Mouse (Mus musculus): ENCODE measurements at regions not wholly inside any gene's neighbourhood (a gene's known extent, or its start where the extent isn't known, plus 50 kb on each side); places are given as distances from the start of the nearest gene placed in this dataset.

DNA sequence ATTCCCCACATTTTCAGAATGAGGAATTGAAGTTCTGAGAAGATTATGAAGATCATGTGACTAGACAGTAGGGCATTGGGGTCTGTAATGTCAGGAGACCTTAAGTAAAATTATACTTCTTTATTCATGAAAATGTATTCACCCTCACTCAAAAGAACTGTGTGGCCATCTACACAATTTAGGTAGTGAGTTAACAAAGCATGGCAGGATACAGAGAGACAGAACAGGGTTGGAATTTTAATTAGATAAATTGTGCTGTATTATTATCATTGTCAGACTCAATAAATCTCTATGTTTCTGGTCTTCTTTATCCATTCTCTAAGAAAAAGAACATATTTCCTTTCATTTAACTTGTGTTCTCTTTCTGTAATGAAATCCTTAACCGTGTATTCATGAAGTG is 363.5 kb upstream of the Fam98a start:
- Histone ChIP-seq H3K4me2 (ENCODE audit: low read depth, low read length) (no peak overlapping the region), H3K27me3 (ENCODE audit: control insufficient read depth, insufficient read depth, low read depth, low read length) (no peaks in the 10 kb centered on the region), H3K9me3 (ENCODE audit: control insufficient read depth, low read length) (no peaks in the 10 kb centered on the region), H3K36me3 (ENCODE audit: control insufficient read depth, insufficient read depth, low read length) (no peaks in the 10 kb centered on the region), H3K4me3 (ENCODE audit: low read length) (no peak overlapping the region), H3K4me1 (replicated peaks; ENCODE audit: control insufficient read depth, insufficient read depth, low read length) (no peaks in the 10 kb centered on the region), H3K9ac (ENCODE audit: low read length) (no peak overlapping the region), H3K27ac (ENCODE audit: low read length) (no peak overlapping the region)
- ATAC-seq (ENCODE audit: low read depth), result no peak
- 96% methylated on average over 1 of the region's 1 CpGs for WGBS

DNA sequence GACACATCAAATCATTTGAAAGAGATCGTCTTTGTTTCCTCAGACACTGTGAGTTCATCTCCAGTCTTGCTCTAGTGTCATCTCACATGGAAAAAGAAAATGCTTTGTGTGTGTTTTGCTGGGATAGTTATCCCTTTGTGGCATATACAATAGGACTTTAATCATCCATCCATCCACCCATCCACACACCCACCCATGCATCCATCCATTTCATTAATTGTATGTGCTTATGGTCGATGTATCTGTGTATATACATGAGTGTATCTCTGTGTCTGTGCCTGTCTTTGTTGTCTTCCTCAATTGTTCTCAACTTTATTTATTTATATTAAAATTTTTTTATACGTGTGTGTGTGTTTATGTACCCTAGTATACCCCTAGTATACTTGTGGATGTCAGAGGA is 355.3 kb upstream of the Fam98a start:
- no peaks in the 10 kb centered on the region for H3K4me1 ChIP-seq (replicated peaks; ENCODE audit: control insufficient read depth, insufficient read depth, low read length)
- H3K36me3 ChIP-seq (ENCODE audit: control insufficient read depth, insufficient read depth, low read length), result no peaks in the 10 kb centered on the region
- H3K9me3 ChIP-seq (ENCODE audit: control insufficient read depth, low read length), result no peaks in the 10 kb centered on the region
- H3K9ac ChIP-seq (ENCODE audit: low read length), result no peak overlapping the region
- H3K27me3 ChIP-seq (ENCODE audit: control insufficient read depth, insufficient read depth, low read depth, low read length), result no peaks in the 10 kb centered on the region
- no peak overlapping the region for H3K27ac ChIP-seq (ENCODE audit: low read length)
- H3K4me3 ChIP-seq (ENCODE audit: low read length), result no peak overlapping the region
- no peak for ATAC-seq (ENCODE audit: low read depth)
- WGBS, result 74% methylated on average over 3 of the region's 3 CpGs
- no peak overlapping the region for H3K4me2 ChIP-seq (ENCODE audit: low read depth, low read length)

GRCm38 (mm10) chr17:75906643-75907042 is 354.9 kb upstream of the Fam98a start:
- Histone ChIP-seq H3K9ac (ENCODE audit: low read length) (no peak overlapping the region), H3K4me2 (ENCODE audit: low read depth, low read length) (no peak overlapping the region), H3K27me3 (ENCODE audit: control insufficient read depth, insufficient read depth, low read depth, low read length) (no peaks in the 10 kb centered on the region), H3K4me3 (ENCODE audit: low read length) (no peak overlapping the region), H3K4me1 (replicated peaks; ENCODE audit: control insufficient read depth, insufficient read depth, low read length) (no peaks in the 10 kb centered on the region), H3K27ac (ENCODE audit: low read length) (no peak overlapping the region), H3K36me3 (ENCODE audit: control insufficient read depth, insufficient read depth, low read length) (no peaks in the 10 kb centered on the region), H3K9me3 (ENCODE audit: control insufficient read depth, low read length) (no peaks in the 10 kb centered on the region)
- ATAC-seq (ENCODE audit: low read depth), result no peak
- WGBS, result 65% methylated on average over 3 of the region's 3 CpGs

DNA sequence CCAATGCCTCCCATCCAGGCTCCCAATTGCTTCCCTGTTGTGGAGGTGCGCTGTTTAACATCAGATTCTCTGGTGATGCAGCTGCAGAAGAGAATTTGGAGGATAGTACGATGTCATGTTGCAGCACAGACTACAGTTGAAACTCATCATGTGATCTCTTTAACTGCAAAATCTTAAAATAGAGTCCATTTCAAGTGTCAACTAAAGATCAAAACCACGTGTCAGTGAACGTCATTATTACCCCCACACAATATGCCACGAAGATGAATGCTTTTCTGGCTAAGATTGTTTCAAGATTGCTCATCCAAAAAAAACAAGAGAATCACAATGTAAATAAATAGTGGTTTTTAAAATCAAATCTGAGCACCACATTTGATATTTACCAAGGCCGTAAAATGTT is 343.7 kb upstream of the Fam98a start:
- Histone ChIP-seq H3K27me3 (ENCODE audit: control insufficient read depth, insufficient read depth, low read depth, low read length) (no peaks in the 10 kb centered on the region), H3K36me3 (ENCODE audit: control insufficient read depth, insufficient read depth, low read length) (no peaks in the 10 kb centered on the region), H3K4me2 (ENCODE audit: low read depth, low read length) (no peak overlapping the region), H3K9ac (ENCODE audit: low read length) (no peak overlapping the region), H3K4me3 (ENCODE audit: low read length) (no peak overlapping the region), H3K9me3 (ENCODE audit: control insufficient read depth, low read length) (no peaks in the 10 kb centered on the region), H3K27ac (ENCODE audit: low read length) (no peak overlapping the region), H3K4me1 (replicated peaks; ENCODE audit: control insufficient read depth, insufficient read depth, low read length) (no peaks in the 10 kb centered on the region)
- WGBS, result 73% methylated on average over 6 of the region's 6 CpGs
- ATAC-seq (ENCODE audit: low read depth), result no peak

DNA sequence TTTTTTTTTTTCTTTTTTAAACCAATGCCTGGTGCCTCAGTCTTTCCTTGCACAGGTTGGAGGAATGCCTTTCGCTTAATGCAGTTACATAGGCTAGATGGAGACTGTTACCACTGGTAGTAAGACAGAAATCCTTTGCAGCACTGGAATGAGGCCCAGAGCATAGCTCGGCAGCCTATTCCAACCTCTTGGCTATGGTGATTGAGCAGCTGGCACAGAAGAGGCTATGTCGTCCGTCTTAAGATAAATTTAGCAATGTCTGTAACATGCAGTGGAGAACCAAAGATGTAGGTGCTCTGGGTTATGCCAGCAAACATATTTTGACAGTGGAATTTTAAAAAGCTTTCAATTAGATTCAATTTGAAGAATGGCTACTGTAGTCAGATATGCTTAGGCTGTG is 343.2 kb upstream of the Fam98a start:
- H3K27me3 ChIP-seq (ENCODE audit: control insufficient read depth, insufficient read depth, low read depth, low read length), result no peaks in the 10 kb centered on the region
- H3K36me3 ChIP-seq (ENCODE audit: control insufficient read depth, insufficient read depth, low read length), result no peaks in the 10 kb centered on the region
- H3K9ac ChIP-seq (ENCODE audit: low read length), result no peak overlapping the region
- H3K4me3 ChIP-seq (ENCODE audit: low read length), result no peak overlapping the region
- no peaks in the 10 kb centered on the region for H3K9me3 ChIP-seq (ENCODE audit: control insufficient read depth, low read length)
- ATAC-seq (ENCODE audit: low read depth), result no peak
- no peak overlapping the region for H3K27ac ChIP-seq (ENCODE audit: low read length)
- WGBS, result 63% methylated on average over 4 of the region's 4 CpGs
- H3K4me2 ChIP-seq (ENCODE audit: low read depth, low read length), result no peak overlapping the region
- H3K4me1 ChIP-seq (replicated peaks; ENCODE audit: control insufficient read depth, insufficient read depth, low read length), result no peaks in the 10 kb centered on the region

DNA sequence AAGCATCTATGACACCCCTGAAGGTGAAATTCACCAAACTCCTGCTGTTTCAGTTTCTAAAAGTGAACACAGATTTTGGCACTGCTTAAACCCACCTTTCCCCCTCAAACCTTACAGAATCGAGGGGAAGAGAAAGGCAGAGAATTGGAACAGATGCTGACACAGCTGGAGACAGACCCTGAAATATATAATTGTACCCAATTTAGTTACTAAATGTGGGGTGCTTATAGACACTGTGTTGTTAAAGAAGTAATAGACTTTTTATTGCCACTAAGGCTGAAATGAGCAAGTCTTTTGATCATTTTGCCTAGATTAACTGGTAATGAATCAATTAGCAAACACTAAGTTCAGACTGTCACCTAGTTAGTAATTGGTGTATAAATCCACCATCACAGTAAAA is 341.8 kb upstream of the Fam98a start:
- Histone ChIP-seq H3K4me3 (ENCODE audit: low read length) (no peak overlapping the region), H3K9me3 (ENCODE audit: control insufficient read depth, low read length) (no peaks in the 10 kb centered on the region), H3K4me1 (replicated peaks; ENCODE audit: control insufficient read depth, insufficient read depth, low read length) (no peaks in the 10 kb centered on the region), H3K27me3 (ENCODE audit: control insufficient read depth, insufficient read depth, low read depth, low read length) (no peaks in the 10 kb centered on the region), H3K27ac (ENCODE audit: low read length) (no peak overlapping the region), H3K4me2 (ENCODE audit: low read depth, low read length) (no peak overlapping the region), H3K9ac (ENCODE audit: low read length) (no peak overlapping the region), H3K36me3 (ENCODE audit: control insufficient read depth, insufficient read depth, low read length) (no peaks in the 10 kb centered on the region)
- ATAC-seq (ENCODE audit: low read depth), result no peak
- WGBS, result 62% methylated on average over 1 of the region's 1 CpGs

DNA sequence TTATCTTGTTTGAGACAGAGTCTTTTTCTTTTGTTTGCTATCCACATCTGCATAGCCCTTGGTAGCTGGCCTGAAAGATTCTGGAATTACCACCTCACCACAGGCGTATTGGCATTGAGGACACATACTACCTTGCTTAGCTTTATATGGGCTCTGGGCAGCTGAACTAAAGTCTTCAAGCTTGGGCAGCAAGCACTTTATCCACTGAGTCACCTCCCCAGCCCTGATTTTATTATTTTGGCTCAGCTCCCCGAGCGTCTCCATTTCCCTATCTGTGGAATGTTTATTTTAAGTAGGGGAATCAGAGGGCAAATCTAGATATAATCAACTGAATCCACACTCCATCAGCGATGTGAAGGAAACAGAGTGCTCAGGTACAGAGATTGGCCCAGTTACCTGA is 340.4 kb upstream of the Fam98a start:
- Histone ChIP-seq H3K27me3 (ENCODE audit: control insufficient read depth, insufficient read depth, low read depth, low read length) (no peaks in the 10 kb centered on the region), H3K9me3 (ENCODE audit: control insufficient read depth, low read length) (no peaks in the 10 kb centered on the region), H3K9ac (ENCODE audit: low read length) (no peak overlapping the region), H3K36me3 (ENCODE audit: control insufficient read depth, insufficient read depth, low read length) (no peaks in the 10 kb centered on the region), H3K4me2 (ENCODE audit: low read depth, low read length) (no peak overlapping the region), H3K27ac (ENCODE audit: low read length) (no peak overlapping the region), H3K4me1 (replicated peaks; ENCODE audit: control insufficient read depth, insufficient read depth, low read length) (no peaks in the 10 kb centered on the region), H3K4me3 (ENCODE audit: low read length) (no peak overlapping the region)
- 23% methylated on average over 4 of the region's 4 CpGs for WGBS
- ATAC-seq (ENCODE audit: low read depth), result no peak

DNA sequence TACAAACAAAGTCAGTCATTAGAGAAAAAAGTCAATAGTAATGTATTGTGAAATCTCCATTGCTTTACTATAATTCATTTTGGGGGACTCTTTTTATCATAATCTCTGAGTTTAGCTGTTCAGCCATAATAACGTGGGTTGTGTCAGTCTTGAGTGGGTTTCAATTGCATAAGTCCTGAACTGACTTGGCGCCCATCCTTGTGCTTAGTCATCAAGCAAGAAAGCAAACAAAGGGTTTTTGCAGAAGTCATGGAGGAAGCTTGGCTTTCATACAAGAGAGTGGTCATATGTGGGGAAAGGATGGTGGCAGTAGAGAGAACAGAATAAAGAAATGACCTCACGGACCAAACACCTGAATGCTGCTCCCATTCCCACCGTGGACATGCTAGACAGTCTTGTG is 339.8 kb upstream of the Fam98a start:
- ATAC-seq (ENCODE audit: low read depth), result no peak
- Histone ChIP-seq H3K9me3 (ENCODE audit: control insufficient read depth, low read length) (no peaks in the 10 kb centered on the region), H3K4me3 (ENCODE audit: low read length) (no peak overlapping the region), H3K4me2 (ENCODE audit: low read depth, low read length) (no peak overlapping the region), H3K4me1 (replicated peaks; ENCODE audit: control insufficient read depth, insufficient read depth, low read length) (no peaks in the 10 kb centered on the region), H3K9ac (ENCODE audit: low read length) (no peak overlapping the region), H3K27ac (ENCODE audit: low read length) (no peak overlapping the region), H3K36me3 (ENCODE audit: control insufficient read depth, insufficient read depth, low read length) (no peaks in the 10 kb centered on the region), H3K27me3 (ENCODE audit: control insufficient read depth, insufficient read depth, low read depth, low read length) (no peaks in the 10 kb centered on the region)
- WGBS, result 60% methylated on average over 4 of the region's 4 CpGs

- Histone ChIP-seq H3K4me3 (ENCODE audit: low read length) (no peak overlapping the region), H3K27ac (ENCODE audit: low read length) (no peak overlapping the region), H3K4me2 (ENCODE audit: low read depth, low read length) (no peak overlapping the region), H3K9ac (ENCODE audit: low read length) (no peak overlapping the region), H3K36me3 (ENCODE audit: control insufficient read depth, insufficient read depth, low read length) (no peaks in the 10 kb centered on the region), H3K4me1 (replicated peaks; ENCODE audit: control insufficient read depth, insufficient read depth, low read length) (no peaks in the 10 kb centered on the region), H3K27me3 (ENCODE audit: control insufficient read depth, insufficient read depth, low read depth, low read length) (no peaks in the 10 kb centered on the region), H3K9me3 (ENCODE audit: control insufficient read depth, low read length) (no peaks in the 10 kb centered on the region)
- WGBS, result 28% methylated on average over 1 of the region's 1 CpGs
- no peak for ATAC-seq (ENCODE audit: low read depth)
These were observed 326.1 kb upstream of the Fam98a start for GRCm38 (mm10) chr17:75877848-75878247.

GRCm38 (mm10) chr17:75876895-75877294 is 325.1 kb upstream of the Fam98a start:
- Histone ChIP-seq H3K4me1 (replicated peaks; ENCODE audit: control insufficient read depth, insufficient read depth, low read length) (no peaks in the 10 kb centered on the region), H3K9ac (ENCODE audit: low read length) (no peak overlapping the region), H3K27ac (ENCODE audit: low read length) (no peak overlapping the region), H3K4me2 (ENCODE audit: low read depth, low read length) (no peak overlapping the region), H3K9me3 (ENCODE audit: control insufficient read depth, low read length) (no peaks in the 10 kb centered on the region), H3K4me3 (ENCODE audit: low read length) (no peak overlapping the region), H3K36me3 (ENCODE audit: control insufficient read depth, insufficient read depth, low read length) (no peaks in the 10 kb centered on the region), H3K27me3 (ENCODE audit: control insufficient read depth, insufficient read depth, low read depth, low read length) (no peaks in the 10 kb centered on the region)
- 43% methylated on average over 7 of the region's 7 CpGs for WGBS
- no peak for ATAC-seq (ENCODE audit: low read depth)

Data from lung, embryonic 16.5 days (tissue).